Mouse (Mus musculus): ENCODE data around the gene Errfi1. TPM values are rescaled to one million over a fixed set of nuclear protein-coding genes. Genes with fewer than 3 reads are reported as not detected.

Gene Errfi1
- total and polyA plus RNA-seq, 2 experiments from 2014 or later, result 21.0 to 33.0 TPM

- Histone ChIP-seq H3K27ac (ENCODE audit: low read depth, low read length) (no peak overlapping the region), H3K9me3 (ENCODE audit: low read length) (no peaks in the 10 kb centered on the region), H3K36me3 (ENCODE audit: insufficient read depth, low read length) (no peaks in the 10 kb centered on the region), H3K9ac (replicated peaks; ENCODE audit: low read length, poor library complexity, severe bottlenecking) (no peak overlapping the region), H3K27me3 (ENCODE audit: insufficient read depth, low read length) (no peaks in the 10 kb centered on the region), H3K4me1 (ENCODE audit: insufficient read depth, low read length) (no peaks in the 10 kb centered on the region), H3K4me2 (ENCODE audit: low read depth, low read length, poor library complexity, severe bottlenecking) (no peak overlapping the region), H3K4me3 (ENCODE audit: low read depth, low read length) (no peak overlapping the region)
- ATAC-seq (ENCODE audit: low FRiP score) (no peak), DNase-seq (ENCODE audit: low spot score) (no peak)
- WGBS, result 53% methylated on average over 20 of the region's 20 CpGs
- TF ChIP-seq CTCF (IDR thresholded peaks at IDR 0.05), result no peak
Measured at GRCm38 (mm10) chr4:150889273-150889954, 35.7 kb downstream of the Errfi1 start.

- Histone ChIP-seq H3K4me2 (ENCODE audit: low read depth, low read length, poor library complexity, severe bottlenecking) (no peak overlapping the region), H3K9ac (replicated peaks; ENCODE audit: low read length, poor library complexity, severe bottlenecking) (no peak overlapping the region), H3K4me1 (ENCODE audit: insufficient read depth, low read length) (no peaks in the 10 kb centered on the region), H3K27me3 (ENCODE audit: insufficient read depth, low read length) (no peaks in the 10 kb centered on the region), H3K4me3 (ENCODE audit: low read depth, low read length) (no peak overlapping the region), H3K36me3 (ENCODE audit: insufficient read depth, low read length) (no peaks in the 10 kb centered on the region), H3K27ac (ENCODE audit: low read depth, low read length) (no peak overlapping the region), H3K9me3 (ENCODE audit: low read length) (no peaks in the 10 kb centered on the region)
- no peak for TF ChIP-seq CTCF (IDR thresholded peaks at IDR 0.05)
- ATAC-seq (ENCODE audit: low FRiP score) (no peak), DNase-seq (ENCODE audit: low spot score) (no peak)
- WGBS, result 61% methylated on average over 13 of the region's 13 CpGs
Measured at GRCm38 (mm10) chr4:150889955-150890315, 36.2 kb downstream of the Errfi1 start.

GRCm38 (mm10) chr4:150891308-150891707, 37.6 kb downstream of the Errfi1 start:
- no peak overlapping the region for H3K4me3 ChIP-seq (ENCODE audit: low read depth, low read length)
- peaks cover 5% of the 10 kb centered on the region for H3K36me3 ChIP-seq (ENCODE audit: insufficient read depth, low read length)
- no peaks in the 10 kb centered on the region for H3K9me3 ChIP-seq (ENCODE audit: low read length)
- H3K27me3 ChIP-seq (ENCODE audit: insufficient read depth, low read length), result no peaks in the 10 kb centered on the region
- TF ChIP-seq CTCF (IDR thresholded peaks at IDR 0.05), result no peak
- H3K9ac ChIP-seq (replicated peaks; ENCODE audit: low read length, poor library complexity, severe bottlenecking), result no peak overlapping the region
- ATAC-seq (ENCODE audit: low FRiP score) (no peak), DNase-seq (ENCODE audit: low spot score) (no peak)
- no peaks in the 10 kb centered on the region for H3K4me1 ChIP-seq (ENCODE audit: insufficient read depth, low read length)
- no peak overlapping the region for H3K4me2 ChIP-seq (ENCODE audit: low read depth, low read length, poor library complexity, severe bottlenecking)
- no peak overlapping the region for H3K27ac ChIP-seq (ENCODE audit: low read depth, low read length)
- WGBS, result 79% methylated on average over 5 of the region's 5 CpGs

GRCm38 (mm10) chr4:150894718-150895501, 41.2 kb downstream of the Errfi1 start:
- 68% methylated on average over 8 of the region's 8 CpGs for WGBS
- TF ChIP-seq CTCF (IDR thresholded peaks at IDR 0.05), result no peak

GRCm38 (mm10) chr4:150896896-150897624, 43.3 kb downstream of the Errfi1 start:
- H3K27ac ChIP-seq (ENCODE audit: low read depth, low read length), result no peak overlapping the region
- DNase-seq (ENCODE audit: low spot score), result no peak
- H3K4me3 ChIP-seq (ENCODE audit: low read depth, low read length), result no peak overlapping the region
- TF ChIP-seq CTCF (IDR thresholded peaks at IDR 0.05), result no peak
- H3K36me3 ChIP-seq (ENCODE audit: insufficient read depth, low read length), result peaks cover 38% of the 10 kb centered on the region
- no peak for ATAC-seq (ENCODE audit: low FRiP score)
- no peak overlapping the region for H3K4me2 ChIP-seq (ENCODE audit: low read depth, low read length, poor library complexity, severe bottlenecking)
- no peaks in the 10 kb centered on the region for H3K9me3 ChIP-seq (ENCODE audit: low read length)
- H3K27me3 ChIP-seq (ENCODE audit: insufficient read depth, low read length), result no peaks in the 10 kb centered on the region
- H3K9ac ChIP-seq (replicated peaks; ENCODE audit: low read length, poor library complexity, severe bottlenecking), result no peak overlapping the region
- H3K4me1 ChIP-seq (ENCODE audit: insufficient read depth, low read length), result no peaks in the 10 kb centered on the region
- WGBS, result 95% methylated on average over 26 of the region's 26 CpGs

More at GRCm38 (mm10) chr4:150894718-150895501, 41.2 kb downstream of the Errfi1 start:
- H3K27ac ChIP-seq (ENCODE audit: low read depth, low read length), result no peak overlapping the region
- no peaks in the 10 kb centered on the region for H3K4me1 ChIP-seq (ENCODE audit: insufficient read depth, low read length)
- no peak for ATAC-seq (ENCODE audit: low FRiP score)
- no peaks in the 10 kb centered on the region for H3K27me3 ChIP-seq (ENCODE audit: insufficient read depth, low read length)
- no peaks in the 10 kb centered on the region for H3K9me3 ChIP-seq (ENCODE audit: low read length)
- no peak overlapping the region for H3K4me2 ChIP-seq (ENCODE audit: low read depth, low read length, poor library complexity, severe bottlenecking)
- no peak overlapping the region for H3K4me3 ChIP-seq (ENCODE audit: low read depth, low read length)
- DNase-seq (ENCODE audit: low spot score), result no peak
- H3K36me3 ChIP-seq (ENCODE audit: insufficient read depth, low read length), result peaks cover 26% of the 10 kb centered on the region
- no peak overlapping the region for H3K9ac ChIP-seq (replicated peaks; ENCODE audit: low read length, poor library complexity, severe bottlenecking)
